Mouse (Mus musculus): Measurements from ENCODE around the gene Armc6.

- TF ChIP-seq CTCF (IDR thresholded peaks at IDR 0.05; ENCODE audit: insufficient read depth, low read length): no peak
- TF ChIP-seq POLR2A (IDR thresholded peaks at IDR 0.05; ENCODE audit: borderline replicate concordance, extremely low read depth, low read depth, low read length): no peak
Measured at GRCm38 (mm10) chr8:70203072-70203471, 31.2 kb downstream of the Armc6 start.
